Mouse (Mus musculus) urinary bladder, postnatal 25 days (tissue): ENCODE data around the gene Rag1.
A peak's percentile ranks its signal among the peaks of the same experiment; 100 is the strongest.

Experiments
- DNase-seq: peaks from one replicate; pipeline ENCODE4 v3.0.0; 2022; ENCODE audit warnings: low spot score

Gene Rag1

GRCm38 (mm10) chr2:101638979-101639839 lies 10.1 kb downstream of the Rag1 start:
- DNase-seq: no peak

GRCm38 (mm10) chr2:101628297-101629236 lies 20.7 kb downstream of the Rag1 start:
- DNase-seq: peak; percentile 44

- DNase-seq: no peak
Observed at GRCm38 (mm10) chr2:101627227-101627626, 22.1 kb downstream of the Rag1 start.

GRCm38 (mm10) chr2:101624526-101624925 lies 24.8 kb downstream of the Rag1 start, which contains the start of gene Rag2:
Gene Rag2, plus strand, starts transcription at chr2:101624718.
- DNase-seq: no peak

GRCm38 (mm10) chr2:101624011-101624410 lies 25.3 kb downstream of the Rag1 start:
- no peak for DNase-seq

- no peak for DNase-seq
Observed at GRCm38 (mm10) chr2:101623042-101623441, 26.3 kb downstream of the Rag1 start.

- no peak for DNase-seq
Observed at GRCm38 (mm10) chr2:101621611-101622010, 27.7 kb downstream of the Rag1 start.

GRCm38 (mm10) chr2:101620899-101621298 lies 28.4 kb downstream of the Rag1 start:
- no peak for DNase-seq

GRCm38 (mm10) chr2:101618373-101618772 lies 30.9 kb downstream of the Rag1 start:
- DNase-seq: no peak

- DNase-seq: no peak
Observed at GRCm38 (mm10) chr2:101615464-101616305, 33.6 kb downstream of the Rag1 start.

GRCm38 (mm10) chr2:101610861-101611260 lies 38.4 kb downstream of the Rag1 start:
- DNase-seq: no peak

- DNase-seq: no peak
Observed at GRCm38 (mm10) chr2:101608232-101608894, 40.9 kb downstream of the Rag1 start.

GRCm38 (mm10) chr2:101603099-101603498 lies 46.2 kb downstream of the Rag1 start:
- DNase-seq: no peak

GRCm38 (mm10) chr2:101600703-101601102 lies 48.6 kb downstream of the Rag1 start:
- DNase-seq: no peak

GRCm38 (mm10) chr2:101598190-101599181 lies 50.8 kb downstream of the Rag1 start:
- DNase-seq: no peak

GRCm38 (mm10) chr2:101597186-101597585 lies 52.1 kb downstream of the Rag1 start:
- DNase-seq: no peak

GRCm38 (mm10) chr2:101594681-101595080 lies 54.6 kb downstream of the Rag1 start:
- no peak for DNase-seq

- no peak for DNase-seq
Observed at GRCm38 (mm10) chr2:101592886-101593285, 56.4 kb downstream of the Rag1 start.

GRCm38 (mm10) chr2:101592023-101592841 lies 57.1 kb downstream of the Rag1 start:
- DNase-seq: no peak
